Mouse (Mus musculus): ENCODE measurements around the gene Ccnjl.

Ccnjl gene

DNA sequence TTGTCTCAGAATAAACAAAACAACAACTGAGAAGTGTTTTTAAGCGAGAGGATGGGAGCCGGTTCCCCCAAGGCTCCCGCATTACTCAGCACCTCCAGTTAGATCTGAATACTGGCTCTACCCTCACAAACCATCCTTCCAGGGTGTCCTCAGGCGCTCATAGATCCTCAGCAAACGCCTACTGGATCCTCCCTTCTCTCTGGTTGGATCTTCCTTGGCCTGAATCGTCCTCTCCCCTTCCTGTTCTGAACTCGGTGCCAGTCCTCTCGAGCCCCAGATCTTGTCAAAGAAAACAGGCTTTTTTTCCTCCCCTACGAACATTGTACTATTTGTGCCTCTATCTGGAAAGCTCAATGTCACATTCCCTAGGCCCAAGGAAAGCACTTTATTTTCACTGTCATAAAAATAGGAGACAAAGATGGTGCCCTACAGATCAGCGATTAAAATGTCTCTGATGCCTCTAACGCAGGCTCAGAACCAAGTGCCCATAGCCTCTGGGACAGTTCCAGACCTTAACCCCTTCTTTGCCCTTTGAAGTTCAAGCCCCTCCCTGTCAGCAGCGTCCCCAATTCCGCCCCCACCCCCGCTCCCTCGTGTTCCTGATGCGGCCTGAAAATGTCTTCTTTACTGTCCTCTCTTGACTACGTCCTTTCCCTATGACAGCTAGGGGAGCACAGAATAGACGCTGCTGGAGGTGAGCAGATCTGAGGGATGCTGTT is 98.5 kb downstream of the Ccnjl start:
- no peak for DNase-seq

GRCm38 (mm10) chr11:43631645-43632044 is 103.1 kb downstream of the Ccnjl start:
- no peak for DNase-seq

DNA sequence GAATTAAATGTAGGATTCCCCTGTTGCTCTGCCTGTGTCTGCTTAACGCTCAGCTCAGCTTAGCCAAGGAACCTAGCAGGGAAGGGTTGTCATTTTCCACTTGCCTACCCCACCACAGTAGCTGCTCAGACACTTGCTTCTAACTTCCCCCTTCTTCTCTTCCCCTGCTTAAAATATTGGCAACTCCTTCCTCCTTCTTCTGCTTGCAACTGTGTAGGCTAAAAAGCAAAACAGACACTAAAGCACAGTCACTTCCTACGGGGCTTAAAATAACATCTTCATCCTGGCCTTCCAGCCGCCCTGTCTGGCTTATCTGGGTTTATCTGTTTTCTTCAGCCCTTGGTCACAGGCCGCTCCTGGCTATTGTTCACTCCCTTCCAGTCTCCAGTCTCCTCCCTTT is 104.0 kb downstream of the Ccnjl start:
- no peak for DNase-seq

GRCm38 (mm10) chr11:43633165-43633564 is 104.6 kb downstream of the Ccnjl start:
- no peak for DNase-seq

GRCm38 (mm10) chr11:43633658-43634401 is 105.2 kb downstream of the Ccnjl start:
- DNase-seq = no peak
